Mouse (Mus musculus) liver, embryonic 14.5 days (tissue): ENCODE measurements around the gene Teddm2. TPM values are rescaled to one million over a fixed set of nuclear protein-coding genes. Genes with fewer than 3 reads are reported as not detected.
A peak's percentile ranks its signal among the peaks of the same experiment; 100 is the strongest.
"Not testable (repeated sequence)": the region's sequence is repeated elsewhere in the genome, so short reads cannot be mapped to it uniquely, and the experiment has no call there.

Experiments
- ATAC-seq: fragments of 200-750 bp; cut with Nextera tagmentation; 2 replicates; pipeline ENCODE4 v1.8.0; 2017; ENCODE audit warnings: moderate number of reproducible peaks, mild to moderate bottlenecking, moderate library complexity; ENCODE audit not compliant: insufficient read depth
- DNase-seq, 3 experiments: peaks; one replicate each; pipeline ENCODE4 v3.0.0-alpha.2; 2012 to 2013; ENCODE audit warnings: low read depth in 3 of 3, low spot score in 3 of 3
- H3K27ac ChIP-seq: fragments of 300-500 bp; sonication (generic); 2 replicates; pipeline ENCODE4 v1.5.1; 2014; ENCODE audit warnings: moderate library complexity, mild to moderate bottlenecking, control low read depth, inconsistent platforms
- H3K27me3 ChIP-seq: fragments of 300-500 bp; sonication (generic); 2 replicates; pipeline ENCODE4 v1.6.1; 2014; ENCODE audit warnings: mild to moderate bottlenecking, low read length, moderate library complexity; ENCODE audit not compliant: control insufficient read depth, insufficient read depth
- H3K36me3 ChIP-seq: fragments of 300-500 bp; sonication (generic); replicated peaks from 2 replicates; pipeline ENCODE4 v1.6.1; 2014; ENCODE audit warnings: low read depth; ENCODE audit not compliant: control insufficient read depth, insufficient read depth
- H3K4me1 ChIP-seq, 2 experiments: fragments of 200-500 bp in 1 of 2; fragments of 300-500 bp in 1 of 2; sonication (generic) in 1 of 2; replicated peaks; 2 replicates each; pipeline ENCODE4 v1.6.1; 2012 to 2014; ENCODE audit warnings: antibody characterized with exemption in 1 of 2, inconsistent platforms in 1 of 2, low read length in 1 of 2; ENCODE audit not compliant: control insufficient read depth in 2 of 2, insufficient read depth in 2 of 2
- H3K4me2 ChIP-seq: fragments of 300-500 bp; sonication (generic); 2 replicates; pipeline ENCODE4 v1.6.1; 2014; ENCODE audit warnings: low read depth, mild to moderate bottlenecking, control low read depth, moderate library complexity
- H3K4me3 ChIP-seq, 2 experiments: fragments of 200-500 bp in 1 of 2; fragments of 300-500 bp in 1 of 2; sonication (generic) in 1 of 2; 2 replicates each; pipeline ENCODE4 v1.5.1; 2012 to 2014; ENCODE audit warnings: low read depth in 2 of 2, low read length in 2 of 2, mild to moderate bottlenecking in 2 of 2, control low read depth in 1 of 2, inconsistent platforms in 1 of 2, moderate library complexity in 1 of 2; ENCODE audit not compliant: insufficient read depth in 1 of 2
- H3K9ac ChIP-seq: fragments of 300-500 bp; sonication (generic); replicated peaks from 2 replicates; pipeline ENCODE4 v1.6.1; 2014; ENCODE audit warnings: mild to moderate bottlenecking, control low read depth, moderate library complexity
- H3K9me3 ChIP-seq: fragments of 300-500 bp; sonication (generic); 2 replicates; pipeline ENCODE4 v1.6.1; 2016; ENCODE audit warnings: low read length, mixed read lengths; ENCODE audit not compliant: control insufficient read depth
- CTCF ChIP-seq: IDR thresholded peaks from 2 replicates; pipeline ENCODE4 v1.5.1; 2016; ENCODE audit warnings: antibody characterized with exemption, low read depth, control low read depth
- EP300 ChIP-seq: IDR thresholded peaks from 2 replicates; pipeline ENCODE4 v1.6.1; 2016; ENCODE audit warnings: antibody characterized with exemption, low read depth
- WGBS: fragments of 180-500 bp; shearing (Covaris S2); extraction: QIAGEN DNeasy Blood & Tissue Kit; methylation state at CpG from one replicate; pipeline ENCODE4 v1.1.7; 2014; ENCODE audit not compliant: insufficient replicate concordance; 5-methylcytosine and 5-hydroxymethylcytosine counted together
- polyA plus RNA-seq, 2 experiments: library from polyadenylated mRNA; depleted of rRNA in 1 of 2; stranded (reverse) in 1 of 2; unstranded in 1 of 2; fragments of >200 nt; fragmentation: Nextera tagmentation in 1 of 2; extraction: Ambion mirVana in 1 of 2; gene quantifications; 2 replicates each; pipeline versions ENCODE4 v1.2.1 to v1.2.3; 2012 to 2014

Gene Teddm2
- polyA plus RNA-seq, 2 experiments, result 0.14 to 0.28 TPM

GRCm38 (mm10) chr1:153855946-153856345 is 44.1 kb downstream of the Teddm2 start:
- Histone ChIP-seq H3K9ac (no peak overlapping the region), H3K27ac (no peak overlapping the region), H3K4me1 (no peaks in the 10 kb centered on the region), H3K4me3 (no peak overlapping the region), H3K36me3 (no peaks in the 10 kb centered on the region), H3K4me2 (no peak overlapping the region), H3K9me3 (no peaks in the 10 kb centered on the region), H3K27me3 (no peaks in the 10 kb centered on the region)
- TF ChIP-seq CTCF, result no peak
- TF ChIP-seq EP300, result no peak
- ATAC-seq, result no peak
- 61% methylated on average over 8 of the region's 8 CpGs for WGBS
- no peak for DNase-seq

GRCm38 (mm10) chr1:153852696-153853095 is 47.3 kb downstream of the Teddm2 start:
- H3K9me3 ChIP-seq, H3K27ac ChIP-seq, ATAC-seq, H3K36me3 ChIP-seq, H3K27me3 ChIP-seq, H3K4me3 ChIP-seq, H3K9ac ChIP-seq, H3K4me1 ChIP-seq, H3K4me2 ChIP-seq, DNase-seq: not testable (repeated sequence)
- WGBS, result 34% methylated on average over 7 of the region's 7 CpGs

- H3K4me1 ChIP-seq, result no peaks in the 10 kb centered on the region
- H3K9me3 ChIP-seq, result no peaks in the 10 kb centered on the region
- H3K4me3 ChIP-seq, result no peak overlapping the region
- TF ChIP-seq EP300 (no peak), CTCF (peak; percentile 65)
- no peak overlapping the region for H3K9ac ChIP-seq
- H3K27ac ChIP-seq, result no peak overlapping the region
- no peaks in the 10 kb centered on the region for H3K27me3 ChIP-seq
- H3K36me3 ChIP-seq, result no peaks in the 10 kb centered on the region
- DNase-seq (peak in 1 of 3 experiments; percentile 11), ATAC-seq (no peak)
- 18% methylated on average over 6 of the region's 6 CpGs for WGBS
- H3K4me2 ChIP-seq, result no peak overlapping the region
These were observed 53.2 kb downstream of the Teddm2 start for GRCm38 (mm10) chr1:153846867-153847266.

- Histone ChIP-seq H3K4me2 (no peak overlapping the region), H3K27me3 (no peaks in the 10 kb centered on the region), H3K27ac (no peak overlapping the region), H3K36me3 (no peaks in the 10 kb centered on the region), H3K9ac (no peak overlapping the region), H3K4me3 (no peak overlapping the region), H3K4me1 (no peaks in the 10 kb centered on the region), H3K9me3 (no peaks in the 10 kb centered on the region)
- ATAC-seq (no peak), DNase-seq (no peak)
- WGBS, result 68% methylated on average over 7 of the region's 7 CpGs
- TF ChIP-seq CTCF (no peak), EP300 (no peak)
These were observed 53.6 kb downstream of the Teddm2 start for GRCm38 (mm10) chr1:153846420-153846819.

- no peak within 1 kb of the TSS for H3K4me3 ChIP-seq
- H3K9me3 ChIP-seq, result no peaks in the 10 kb centered on the region
- no peaks in the 10 kb centered on the region for H3K27me3 ChIP-seq
- no peaks in the 10 kb centered on the region for H3K4me1 ChIP-seq
- TF ChIP-seq EP300, result no peak
- no peak within 1 kb of the TSS for H3K4me2 ChIP-seq
- ATAC-seq (no peak), DNase-seq (no peak)
- H3K9ac ChIP-seq, result no peak within 1 kb of the TSS
- 79% methylated on average over 8 of the region's 8 CpGs for WGBS
- no peak within 1 kb of the TSS for H3K27ac ChIP-seq
- H3K36me3 ChIP-seq, result no peaks in the 10 kb centered on the region
These were observed 56.0 kb downstream of the Teddm2 start, which contains the start of gene Rgsl1 for GRCm38 (mm10) chr1:153844042-153844441. TSS of gene Rgsl1 (minus strand) at chr1:153844142.
